Mouse (Mus musculus) ES-Bruce4 (cell line): ENCODE measurements around the gene 1700028P14Rik. TPM values are rescaled to one million over a fixed set of nuclear protein-coding genes. Genes with fewer than 3 reads are reported as not detected.

Experiments
- H3K27ac ChIP-seq: 2 replicates; pipeline ENCODE4 v1.5.1; 2012; ENCODE audit warnings: low read length, inconsistent platforms; ENCODE audit not compliant: insufficient read depth
- H3K27me3 ChIP-seq: 2 replicates; pipeline ENCODE4 v1.6.1; 2012; ENCODE audit warnings: mild to moderate bottlenecking, low read length, inconsistent platforms; ENCODE audit not compliant: control insufficient read depth, poor library complexity, insufficient read depth, severe bottlenecking
- H3K36me3 ChIP-seq: 2 replicates; pipeline ENCODE4 v1.6.1; 2012; ENCODE audit warnings: inconsistent platforms, mild to moderate bottlenecking, low read length, moderate library complexity; ENCODE audit not compliant: control insufficient read depth, poor library complexity, insufficient read depth, severe bottlenecking
- H3K4me1 ChIP-seq: one replicate; pipeline ENCODE4 v1.8.1; 2011; ENCODE audit warnings: low read length; ENCODE audit not compliant: control insufficient read depth, insufficient read depth
- H3K4me3 ChIP-seq: 2 replicates; pipeline ENCODE4 v1.5.1; 2011; ENCODE audit warnings: low read depth, mild to moderate bottlenecking, low read length
- H3K9ac ChIP-seq: 2 replicates; pipeline ENCODE4 v1.6.1; 2012; ENCODE audit warnings: low read depth, mild to moderate bottlenecking, inconsistent platforms; ENCODE audit not compliant: poor library complexity, severe bottlenecking
- H3K9me3 ChIP-seq: replicated peaks from 2 replicates; pipeline ENCODE4 v1.6.1; 2012; ENCODE audit warnings: mild to moderate bottlenecking, low read length, inconsistent platforms; ENCODE audit not compliant: control insufficient read depth, poor library complexity, insufficient read depth, severe bottlenecking
- CTCF ChIP-seq: IDR thresholded peaks from one replicate; pipeline ENCODE4 v1.8.1; 2011; ENCODE audit warnings: low read depth, low read length
- EP300 ChIP-seq: IDR thresholded peaks from 2 replicates; pipeline ENCODE4 v1.6.1; 2011; ENCODE audit warnings: low read depth, low read length; ENCODE audit not compliant: insufficient read depth
- POLR2A ChIP-seq: IDR thresholded peaks from one replicate; pipeline ENCODE4 v1.8.1; 2011; ENCODE audit warnings: low read length; ENCODE audit not compliant: insufficient read depth
- polyA plus RNA-seq: library from polyadenylated mRNA; stranded (reverse); fragments of >200 nt; gene quantifications from 2 replicates; pipeline ENCODE4 v1.2.4, GENCODE M21; 2011; ENCODE audit warnings: low read depth; ENCODE audit not compliant: missing spikeins, insufficient read depth, insufficient read length

Gene 1700028P14Rik
- polyA plus RNA-seq, 1 experiment = not detected

GRCm38 (mm10) chr19:23578606-23579355, 73.8 kb downstream of the 1700028P14Rik start:
- Histone ChIP-seq H3K27me3 (no peaks in the 10 kb centered on the region), H3K9ac (no peak overlapping the region), H3K9me3 (no peaks in the 10 kb centered on the region), H3K4me3 (no peak overlapping the region), H3K36me3 (no peaks in the 10 kb centered on the region), H3K4me1 (no peaks in the 10 kb centered on the region), H3K27ac (no peak overlapping the region)
- no peak for TF ChIP-seq CTCF
- no peak for TF ChIP-seq POLR2A
- TF ChIP-seq EP300 = no peak

DNA sequence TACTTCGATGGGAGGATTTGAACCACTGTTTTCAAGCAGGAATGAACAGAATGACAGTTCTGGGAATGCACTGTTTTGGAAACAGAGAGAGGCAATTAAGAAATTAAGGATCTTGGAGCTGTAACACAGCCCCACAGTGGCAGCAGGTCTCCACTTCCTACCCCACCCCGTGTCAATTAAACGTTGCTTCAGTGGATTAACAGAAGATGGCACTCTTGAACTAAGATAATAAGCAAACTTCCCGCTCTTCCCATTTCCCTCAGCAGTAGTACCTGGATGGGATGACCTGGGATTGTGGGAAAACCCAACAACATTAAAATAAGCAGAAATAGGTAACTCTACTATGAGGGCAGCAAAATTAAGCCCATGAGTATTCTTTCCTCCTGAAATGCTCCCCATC, 75.9 kb downstream of the 1700028P14Rik start:
- Histone ChIP-seq H3K4me3 (no peak overlapping the region), H3K36me3 (no peaks in the 10 kb centered on the region), H3K9me3 (no peaks in the 10 kb centered on the region), H3K27me3 (no peaks in the 10 kb centered on the region), H3K27ac (no peak overlapping the region), H3K9ac (no peak overlapping the region), H3K4me1 (no peaks in the 10 kb centered on the region)
- no peak for TF ChIP-seq POLR2A
- TF ChIP-seq CTCF = no peak
- no peak for TF ChIP-seq EP300

- Histone ChIP-seq H3K4me1 (no peaks in the 10 kb centered on the region), H3K27ac (no peak overlapping the region), H3K36me3 (no peaks in the 10 kb centered on the region)
Observed at GRCm38 (mm10) chr19:23563693-23564092, 88.9 kb downstream of the 1700028P14Rik start.

GRCm38 (mm10) chr19:23562588-23562987, 90.0 kb downstream of the 1700028P14Rik start:
- no peaks in the 10 kb centered on the region for H3K27me3 ChIP-seq
- TF ChIP-seq CTCF (no peak), EP300 (no peak), POLR2A (no peak)
- no peak overlapping the region for H3K27ac ChIP-seq
- H3K4me1 ChIP-seq = no peaks in the 10 kb centered on the region
- no peak overlapping the region for H3K9ac ChIP-seq
- H3K9me3 ChIP-seq = no peaks in the 10 kb centered on the region
- H3K36me3 ChIP-seq = no peaks in the 10 kb centered on the region
- H3K4me3 ChIP-seq = no peak overlapping the region

More at GRCm38 (mm10) chr19:23563693-23564092, 88.9 kb downstream of the 1700028P14Rik start:
- H3K27me3 ChIP-seq = no peaks in the 10 kb centered on the region
- no peak overlapping the region for H3K4me3 ChIP-seq
- no peak overlapping the region for H3K9ac ChIP-seq
- TF ChIP-seq EP300 (no peak), CTCF (no peak), POLR2A (no peak)
- no peaks in the 10 kb centered on the region for H3K9me3 ChIP-seq

- no peaks in the 10 kb centered on the region for H3K36me3 ChIP-seq
- H3K27ac ChIP-seq = no peak overlapping the region
- TF ChIP-seq EP300 = no peak
- H3K9me3 ChIP-seq = no peaks in the 10 kb centered on the region
- no peak overlapping the region for H3K9ac ChIP-seq
- H3K4me1 ChIP-seq = no peaks in the 10 kb centered on the region
- H3K4me3 ChIP-seq = no peak overlapping the region
- no peaks in the 10 kb centered on the region for H3K27me3 ChIP-seq
Observed at GRCm38 (mm10) chr19:23562061-23562460, 90.6 kb downstream of the 1700028P14Rik start.

- Histone ChIP-seq H3K36me3 (no peaks in the 10 kb centered on the region), H3K4me1 (no peaks in the 10 kb centered on the region), H3K9ac (no peak overlapping the region), H3K4me3 (no peak overlapping the region), H3K27me3 (no peaks in the 10 kb centered on the region; the same call in 1 of the 2 replicates), H3K9me3 (no peaks in the 10 kb centered on the region), H3K27ac (no peak overlapping the region)
- no peak for TF ChIP-seq CTCF
- no peak for TF ChIP-seq POLR2A
- TF ChIP-seq EP300 = no peak
Observed at GRCm38 (mm10) chr19:23553450-23553849, 99.2 kb downstream of the 1700028P14Rik start.
